Mouse (Mus musculus) adrenal gland, postnatal 25 days (tissue): Measurements from ENCODE around the gene Glt1d1. TPM values are rescaled to one million over a fixed set of nuclear protein-coding genes. Genes with fewer than 3 reads are reported as not detected.
"Not testable (repeated sequence)": the region's sequence is repeated elsewhere in the genome, so short reads cannot be mapped to it uniquely, and the experiment has no call there.

Experiments
- DNase-seq: peaks from one replicate; pipeline ENCODE4 v3.0.0; 2021; ENCODE audit warnings: mixed read lengths
- total RNA-seq: library from RNA; stranded (reverse); gene quantifications from 2 replicates; pipeline ENCODE4 v1.2.3, GENCODE M21; 2021

Glt1d1 gene
- total RNA-seq, 1 experiment from 2014 or later = 0.33 TPM

DNA sequence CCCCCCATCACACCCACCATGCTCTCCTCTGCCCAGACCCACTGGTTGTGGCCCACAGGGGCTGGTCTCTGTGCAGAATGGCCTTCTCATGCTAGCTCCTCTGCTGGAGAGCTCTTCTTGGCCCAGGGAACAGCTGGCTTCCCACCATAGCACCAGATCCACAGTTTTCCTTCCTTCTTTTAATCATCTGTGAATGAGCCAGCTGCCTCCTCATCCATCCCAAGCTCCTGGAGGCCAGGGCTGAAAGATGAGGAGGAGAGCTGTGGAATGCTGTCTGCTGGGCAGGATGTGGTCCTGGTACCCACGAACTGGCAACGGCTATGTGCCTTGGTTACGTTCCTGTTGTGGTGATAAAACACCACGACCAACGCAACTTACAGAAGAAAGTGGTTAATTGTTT is 67.6 kb downstream of the Glt1d1 start:
- DNase-seq = no peak

DNA sequence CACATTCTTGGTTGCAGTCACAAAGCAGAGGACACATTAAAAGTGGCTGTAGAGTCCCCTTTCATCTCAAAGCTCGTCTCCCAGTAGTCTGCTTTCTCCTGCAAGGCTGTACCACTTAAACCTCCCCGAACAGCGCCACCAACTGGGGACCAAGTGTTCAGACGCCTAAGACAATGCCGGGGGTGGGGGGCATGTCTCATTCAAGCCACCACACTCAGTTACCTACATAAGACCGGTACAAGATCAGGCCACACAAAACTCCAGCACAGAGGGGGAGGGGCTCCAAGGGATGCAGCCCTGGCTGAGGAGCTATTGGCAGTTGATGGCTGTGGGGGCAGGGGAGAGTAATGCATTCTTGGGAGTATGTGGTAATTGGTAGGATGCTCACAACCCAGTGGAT is 68.1 kb downstream of the Glt1d1 start:
- DNase-seq = no peak

DNA sequence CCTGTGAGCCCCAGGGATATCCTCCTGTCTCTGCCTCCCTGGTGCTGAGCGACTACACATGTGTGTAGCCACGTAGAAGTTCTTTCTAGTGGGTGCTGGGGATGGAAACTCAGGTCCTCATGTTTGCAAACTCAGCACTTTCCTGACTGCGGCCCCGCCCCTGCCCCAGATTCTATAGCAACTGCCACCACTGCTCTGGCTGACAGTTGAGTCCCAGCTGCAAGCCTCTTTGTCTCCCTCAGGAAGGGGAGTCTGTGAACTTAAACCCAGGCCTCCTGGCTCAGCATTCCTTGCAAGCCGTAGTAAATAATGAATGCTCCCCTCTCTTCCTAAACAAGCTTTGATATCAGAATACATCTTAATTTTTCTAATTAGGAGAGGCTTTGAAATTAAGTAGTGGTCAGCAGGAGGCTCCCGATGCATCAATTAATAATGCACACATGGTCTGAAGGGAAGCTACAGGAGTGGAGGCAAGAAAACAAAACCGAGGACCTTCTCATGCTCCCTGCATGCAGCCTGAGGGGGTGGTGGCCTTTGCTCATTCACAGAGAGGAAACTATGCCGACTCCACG is 71.6 kb downstream of the Glt1d1 start:
- DNase-seq = no peak

DNA sequence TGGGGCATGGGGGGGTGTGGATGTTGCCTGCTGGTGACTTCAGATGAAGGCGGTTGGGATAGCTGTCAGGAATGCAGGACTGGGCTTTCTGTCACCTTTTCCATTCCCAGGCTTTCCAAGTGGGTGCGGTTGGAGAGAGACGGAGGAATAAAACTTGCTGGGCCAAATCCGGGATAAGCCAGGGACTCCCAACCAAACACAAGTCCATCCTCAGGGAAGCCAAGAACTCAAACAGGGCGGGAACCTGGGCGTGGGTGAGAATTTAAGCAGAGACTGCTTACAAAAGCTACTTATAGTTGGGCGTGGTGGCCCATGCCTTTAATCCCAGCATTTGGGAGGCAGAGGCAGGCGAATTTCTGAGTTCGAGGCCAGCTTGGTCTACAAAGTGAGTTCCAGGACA is 73.2 kb downstream of the Glt1d1 start:
- no peak for DNase-seq

DNA sequence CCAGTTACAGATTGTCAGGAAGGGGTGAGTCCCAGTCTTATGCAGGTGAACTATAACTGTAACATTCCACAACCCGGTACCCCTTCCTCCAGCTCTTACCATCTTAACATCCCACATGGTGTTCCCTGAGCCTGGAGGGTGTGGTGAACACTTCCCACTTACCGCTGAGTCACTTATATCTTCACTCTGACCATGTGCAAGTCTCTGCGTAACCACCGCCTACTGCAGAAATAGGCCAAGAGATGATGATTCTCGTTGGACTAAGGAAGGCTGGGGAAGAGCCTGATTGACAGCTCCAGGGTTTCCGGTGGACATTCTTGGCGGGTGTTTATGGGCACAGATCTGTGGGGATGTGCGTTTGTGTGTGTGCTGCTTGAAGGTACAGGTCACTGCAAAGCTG is 73.9 kb downstream of the Glt1d1 start:
- DNase-seq = no peak

DNA sequence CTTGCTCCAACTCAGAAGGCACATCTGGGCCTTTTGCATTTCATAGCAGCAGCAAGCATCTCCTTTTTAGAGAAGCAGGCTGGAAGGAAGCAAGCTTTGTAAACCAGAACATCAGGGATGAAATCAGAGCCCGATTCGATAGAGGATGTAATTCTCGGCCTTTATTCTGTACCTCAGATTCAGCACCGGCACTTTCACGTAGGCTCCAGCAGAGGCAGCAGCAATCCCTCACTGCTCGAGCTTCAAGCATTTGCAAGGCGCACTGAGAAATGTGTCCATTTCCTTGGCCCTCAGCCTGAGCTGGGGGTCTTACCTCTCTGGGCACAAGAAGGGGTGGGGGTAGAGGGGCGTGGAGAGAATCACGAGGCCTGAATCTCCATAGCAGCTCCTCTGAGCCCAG is 76.1 kb downstream of the Glt1d1 start:
- DNase-seq = no peak

DNA sequence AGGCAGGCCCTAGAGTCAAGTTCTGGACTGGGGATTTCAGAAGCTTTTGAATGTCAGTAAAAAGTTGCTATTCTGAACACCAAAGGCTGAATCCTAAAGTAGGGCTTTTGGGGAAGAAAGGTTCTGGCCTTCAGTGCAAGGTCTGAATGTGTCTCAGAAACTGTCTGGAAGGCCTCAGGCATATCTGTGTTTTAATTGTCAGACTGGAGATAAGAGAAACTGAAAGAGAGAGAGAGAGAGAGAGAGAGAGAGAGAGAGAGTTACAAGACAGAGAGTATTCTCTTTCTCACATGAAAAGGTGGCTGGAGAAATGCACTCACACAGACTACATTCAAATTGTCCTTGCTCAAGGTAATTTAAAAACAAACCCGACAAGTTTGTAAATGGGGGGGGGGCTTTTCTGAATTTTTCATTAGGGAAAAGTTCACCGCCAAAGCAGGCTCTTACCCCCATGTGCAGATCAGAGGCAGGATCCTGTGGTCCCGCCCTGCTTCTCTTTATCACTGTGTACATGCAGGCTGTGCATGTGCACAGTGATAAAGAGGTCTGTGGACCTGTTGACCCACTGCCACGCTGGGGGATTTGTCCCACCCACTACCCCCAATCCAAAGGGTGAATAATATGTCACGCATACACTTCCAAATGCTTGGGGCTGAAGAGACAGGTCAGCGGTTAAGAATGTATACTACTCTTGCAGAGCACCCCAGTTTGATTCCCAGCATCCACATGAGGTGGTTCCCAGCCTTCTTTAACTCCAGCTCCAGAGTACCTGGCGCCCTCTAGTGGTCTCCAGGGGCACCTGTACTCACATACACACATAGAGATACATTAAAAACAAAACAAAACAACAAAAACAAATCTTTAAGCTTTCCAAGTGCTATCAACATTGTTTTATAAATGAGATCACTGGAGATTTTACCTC is 83.0 kb downstream of the Glt1d1 start:
- no peak for DNase-seq

DNA sequence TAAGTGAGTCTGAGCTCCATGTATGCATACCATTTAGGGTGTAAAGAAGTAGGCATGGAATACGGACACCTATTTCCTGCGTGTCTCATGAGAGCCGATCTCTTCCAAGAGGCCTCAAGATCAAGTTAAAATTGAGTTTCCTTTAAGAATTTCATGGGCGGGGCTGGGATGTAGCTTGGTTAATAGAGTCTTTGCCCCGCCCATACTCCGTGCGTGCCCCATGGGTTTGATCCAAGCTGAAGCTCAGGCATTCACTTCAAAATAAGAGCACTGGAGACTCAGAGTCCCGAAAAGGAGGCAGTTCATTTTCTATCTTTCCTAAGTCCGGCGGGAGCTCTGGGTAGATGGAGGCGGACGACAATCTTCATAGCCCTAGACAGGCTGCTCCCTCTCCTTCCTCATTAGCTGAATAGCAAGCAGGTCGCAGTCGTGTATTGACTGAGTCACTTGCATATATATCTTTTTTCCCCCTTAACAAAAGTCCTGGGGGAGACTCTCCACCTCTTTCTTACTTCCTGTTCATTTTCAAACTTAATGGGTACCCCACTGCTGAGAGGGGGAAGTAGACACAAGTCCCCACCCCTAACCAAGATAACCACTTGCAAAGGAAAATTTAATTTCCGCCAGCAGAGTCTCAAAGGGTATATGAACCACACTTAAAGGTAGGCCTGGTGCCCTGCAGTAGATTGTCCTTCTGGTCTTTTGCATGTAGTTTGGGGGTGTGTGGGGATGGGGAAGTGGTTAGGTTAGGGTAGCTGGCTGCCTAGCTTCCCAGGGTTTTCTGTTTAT is 88.7 kb downstream of the Glt1d1 start:
- peak; percentile 5 for DNase-seq

DNA sequence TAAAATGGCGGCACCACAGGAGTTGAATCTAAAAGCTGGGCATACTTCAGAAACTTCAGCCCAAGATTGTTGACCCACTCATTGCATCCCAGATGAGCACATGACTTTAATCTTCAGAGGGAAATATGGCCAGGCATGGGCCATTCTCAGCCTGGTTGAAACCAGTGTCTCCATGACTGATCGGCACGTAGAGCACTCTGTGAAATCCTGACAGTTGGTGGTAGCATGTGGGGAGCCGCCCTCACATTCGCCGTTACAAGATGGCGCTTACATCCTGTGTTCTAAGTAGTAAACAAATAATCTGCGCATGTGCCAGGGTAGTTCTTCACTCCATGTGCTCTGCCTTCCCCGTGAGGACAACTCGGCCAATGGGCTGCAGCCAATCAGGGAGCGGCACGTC is 90.1 kb downstream of the Glt1d1 start:
- not testable (repeated sequence) for DNase-seq

DNA sequence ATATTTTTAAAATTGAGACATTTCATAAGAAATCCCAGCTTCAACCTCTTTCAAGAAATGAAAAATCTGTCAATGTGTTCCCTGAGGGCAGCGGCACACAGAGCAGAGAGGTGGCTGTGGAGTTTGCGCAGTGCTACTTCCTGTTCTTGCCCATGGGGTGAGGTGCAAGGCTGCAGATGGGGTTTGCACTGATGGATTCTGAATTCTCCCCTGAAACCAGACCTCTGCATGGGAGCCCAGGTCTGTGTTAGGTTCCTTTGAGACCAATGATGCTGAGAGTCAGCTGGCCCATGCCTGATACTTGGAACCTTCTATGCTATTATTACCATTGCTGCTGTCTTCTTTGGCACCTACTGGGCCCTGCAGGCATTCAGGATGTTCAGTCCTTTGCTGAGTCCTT is 98.3 kb downstream of the Glt1d1 start:
- DNase-seq = no peak

DNA sequence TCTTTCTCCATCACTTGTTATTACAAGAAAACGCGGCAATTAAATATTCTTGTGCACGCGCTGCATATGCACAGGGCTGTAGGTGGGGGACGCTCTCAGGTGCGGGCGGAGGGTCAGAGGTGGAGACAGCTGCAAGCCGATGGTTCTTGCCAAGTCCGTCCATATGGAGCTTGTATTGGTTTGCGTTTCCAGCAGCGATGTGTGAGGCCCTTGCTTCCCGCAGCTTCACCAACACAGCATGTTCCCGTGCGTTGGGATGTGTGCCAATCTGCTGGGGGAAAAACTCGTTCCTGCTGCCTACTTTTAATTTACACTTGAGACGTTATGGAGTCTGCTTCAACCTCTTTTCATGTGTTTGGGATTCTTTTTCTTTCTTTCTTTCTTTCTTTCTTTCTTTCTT is 109.3 kb downstream of the Glt1d1 start:
- no peak for DNase-seq

DNA sequence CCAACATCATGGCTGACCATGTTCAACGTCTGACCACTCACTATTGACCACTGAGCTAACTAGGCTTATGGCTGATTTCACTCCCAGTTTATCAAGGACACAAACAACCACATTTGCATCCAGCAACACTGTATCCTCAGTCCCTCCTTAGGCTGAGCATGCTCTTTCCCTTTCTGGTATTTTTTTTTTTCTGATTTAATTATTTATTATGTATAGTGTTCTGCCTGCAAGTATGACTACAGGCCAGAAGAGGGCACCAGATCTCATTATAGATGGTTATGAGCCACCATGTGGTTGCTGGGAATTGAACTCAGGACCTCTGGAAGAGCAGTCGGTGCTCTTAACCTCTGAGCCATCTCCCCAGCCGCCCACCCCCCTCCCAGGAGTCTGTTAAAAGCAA is 117.5 kb downstream of the Glt1d1 start:
- DNase-seq = not testable (repeated sequence)

DNA sequence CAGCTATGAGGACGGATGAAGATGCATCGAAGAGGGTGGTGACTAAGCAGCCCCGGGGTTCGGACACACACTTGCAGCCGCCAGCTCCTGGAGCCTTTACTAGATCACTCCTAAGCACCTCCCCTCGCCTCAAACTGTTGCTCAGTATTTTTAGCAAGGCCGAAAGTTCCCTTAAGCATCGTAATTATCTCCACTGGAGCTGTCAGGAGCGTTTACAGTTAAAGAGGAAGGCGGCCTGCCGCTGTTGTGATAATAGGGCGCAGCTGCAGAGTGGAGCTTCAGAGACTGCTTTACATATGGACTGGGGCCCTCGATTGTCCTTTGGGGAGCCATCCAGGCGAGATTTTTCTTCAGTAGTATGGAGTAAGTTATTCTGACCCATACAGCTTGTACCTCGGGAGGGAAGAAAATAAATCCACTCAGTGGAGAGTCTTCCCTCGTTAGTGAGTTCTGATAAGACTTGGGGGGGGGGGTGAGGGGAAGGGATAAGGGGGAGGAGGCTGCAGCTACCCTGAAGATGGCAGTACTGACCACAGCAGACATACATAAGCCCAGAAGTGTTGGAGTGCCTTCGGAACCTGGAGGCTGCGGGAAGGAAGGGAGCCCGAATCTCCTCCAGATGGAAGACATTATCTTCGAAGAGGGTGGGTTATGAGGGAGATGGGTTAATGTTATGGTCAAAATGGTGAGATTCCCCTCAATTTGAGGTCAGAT is 119.4 kb downstream of the Glt1d1 start:
- no peak for DNase-seq

DNA sequence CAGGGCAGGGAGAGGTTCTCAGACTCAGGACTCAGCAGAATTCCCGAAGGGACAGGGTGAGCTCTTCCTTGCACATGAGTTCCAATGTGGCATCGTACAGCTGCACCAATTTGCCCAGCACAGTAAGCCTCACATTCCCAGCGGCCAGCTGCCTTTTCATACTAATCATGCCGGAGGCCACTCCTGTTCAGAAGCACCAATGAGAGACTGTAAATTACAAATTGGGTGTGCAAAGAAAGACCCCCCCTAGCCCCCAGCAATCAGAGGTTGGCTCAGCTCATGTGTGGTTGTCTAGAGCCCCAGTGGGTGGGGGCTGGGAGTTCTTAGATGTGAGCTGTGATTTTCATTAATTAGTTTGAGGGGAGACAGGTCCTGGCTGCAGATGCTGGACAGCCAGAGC is 123.5 kb downstream of the Glt1d1 start:
- no peak for DNase-seq

DNA sequence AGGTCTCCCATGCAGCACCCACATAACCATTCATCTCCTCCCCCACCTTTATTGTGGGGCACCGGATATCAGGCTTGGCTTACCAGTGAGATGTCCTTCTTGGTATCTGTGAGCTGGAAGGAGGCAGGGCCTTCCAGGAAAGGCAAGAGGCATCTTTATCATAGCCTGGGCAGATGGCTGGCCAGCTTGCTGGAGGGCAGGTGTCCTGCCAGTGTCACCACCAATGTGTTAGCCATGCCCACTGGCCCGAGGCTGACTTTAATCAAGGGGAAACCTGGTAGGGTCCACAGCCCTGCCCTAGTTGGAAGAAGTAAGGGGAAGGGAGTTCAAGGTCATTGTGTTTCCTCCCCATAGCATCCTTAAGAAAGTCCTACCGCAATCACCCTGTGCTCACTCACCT is 123.9 kb downstream of the Glt1d1 start:
- DNase-seq = no peak

DNA sequence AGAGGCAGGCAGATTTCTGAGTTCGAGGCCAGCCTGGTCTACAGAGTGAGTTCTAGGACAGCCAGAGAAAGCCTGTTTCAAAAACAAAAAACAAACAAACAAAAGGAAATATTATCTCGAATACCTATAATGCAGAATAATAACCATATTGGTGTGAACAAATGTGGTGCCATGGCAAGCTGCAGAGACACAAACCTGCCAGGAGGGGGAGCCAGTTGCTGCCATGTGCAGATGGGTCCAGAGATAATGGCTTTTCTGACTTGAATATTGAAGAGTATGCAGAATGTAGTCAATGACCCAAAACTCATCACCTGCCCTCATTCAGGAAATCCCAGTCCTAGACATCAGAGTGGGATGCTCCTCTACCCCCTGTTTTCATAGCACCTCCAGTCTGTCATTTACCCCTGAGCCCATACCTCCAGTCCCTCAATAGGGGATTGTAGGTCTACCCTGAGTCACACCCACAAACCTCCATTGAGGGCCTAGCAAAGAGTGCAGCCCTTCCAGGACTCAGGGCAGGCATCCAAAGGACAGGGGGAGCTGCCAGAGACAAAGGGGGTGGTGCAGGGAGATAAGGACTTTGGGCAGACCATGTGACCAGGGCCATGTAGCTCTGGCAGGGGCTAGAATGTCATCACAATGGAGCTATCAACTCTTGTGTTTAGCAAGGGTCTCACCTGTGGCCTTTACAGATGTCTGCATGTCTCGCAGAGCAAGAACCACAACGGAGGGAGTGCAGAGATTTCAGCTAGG is 124.8 kb downstream of the Glt1d1 start:
- DNase-seq = no peak

DNA sequence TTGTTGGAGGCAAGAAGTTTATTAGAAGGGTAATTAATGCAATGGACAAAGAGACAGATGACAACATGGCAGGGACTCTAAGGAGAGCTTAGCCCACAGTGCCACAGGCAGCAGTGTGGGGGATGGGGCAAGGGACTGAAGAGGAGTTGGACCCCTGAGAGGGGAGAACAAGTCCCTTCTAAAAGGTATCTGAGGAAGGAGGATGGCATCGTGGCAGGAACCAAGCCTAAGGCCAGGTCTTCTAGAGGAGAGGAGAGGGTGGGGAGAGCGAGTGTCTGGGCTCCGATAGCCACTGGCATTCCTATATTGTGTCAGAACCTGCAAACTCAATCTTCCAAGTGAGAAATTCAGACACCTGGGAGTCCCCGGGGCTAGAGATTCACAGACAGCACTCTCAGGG is 126.5 kb downstream of the Glt1d1 start:
- DNase-seq = no peak
